Mouse (Mus musculus) cerebellum, adult (tissue): ENCODE results near the gene Lcn8.
"Not testable (repeated sequence)": the region's sequence is repeated elsewhere in the genome, so short reads cannot be mapped to it uniquely, and the experiment has no call there.

Experiments used
- ATAC-seq: cut with Nextera tagmentation; 2 replicates; pipeline ENCODE4 v1.9.2; 2017; ENCODE audit warnings: mild to moderate bottlenecking, moderate library complexity, mixed read lengths; ENCODE audit not compliant: insufficient number of reproducible peaks, low FRiP score, low TSS enrichment

Gene Lcn8

DNA sequence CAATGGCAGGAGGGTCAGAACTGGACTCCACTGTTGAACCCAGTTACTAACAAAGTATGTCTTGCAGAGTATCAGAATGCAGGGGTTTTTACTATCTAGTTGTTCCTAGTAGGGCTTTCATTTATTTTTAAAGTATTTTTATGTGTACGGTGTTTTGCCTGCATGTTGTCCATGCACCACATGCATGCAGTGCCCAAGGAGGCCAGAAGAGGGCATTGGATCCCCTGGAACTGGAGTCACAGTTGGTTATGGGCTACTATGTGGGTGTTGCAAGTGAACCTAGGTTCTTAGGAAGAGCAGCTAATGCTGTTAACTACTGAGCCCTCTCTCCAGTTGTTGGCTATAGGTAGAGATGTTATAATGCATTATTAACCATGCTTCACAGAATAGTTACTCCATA lies 10.6 kb downstream of the Lcn8 start:
- no peak for ATAC-seq

DNA sequence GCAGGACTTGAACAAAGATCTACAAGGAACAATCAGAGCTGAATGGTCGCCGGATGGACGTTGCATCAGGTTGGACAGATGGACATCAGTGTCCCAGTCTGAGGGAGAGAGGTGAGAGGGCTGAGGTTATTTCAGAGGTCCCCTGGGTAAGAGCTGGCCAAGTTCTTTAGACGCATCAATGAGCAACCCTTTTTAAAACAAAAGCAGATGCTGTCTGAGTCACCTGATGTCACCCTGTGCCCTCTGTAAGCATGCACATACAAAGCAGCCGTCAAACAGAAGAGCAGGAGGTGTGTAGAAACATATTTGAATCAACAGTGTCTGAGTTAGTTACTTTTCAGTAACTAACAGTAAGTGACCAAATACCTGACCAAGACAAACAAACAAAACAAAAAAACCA lies 11.2 kb downstream of the Lcn8 start:
- ATAC-seq = no peak

DNA sequence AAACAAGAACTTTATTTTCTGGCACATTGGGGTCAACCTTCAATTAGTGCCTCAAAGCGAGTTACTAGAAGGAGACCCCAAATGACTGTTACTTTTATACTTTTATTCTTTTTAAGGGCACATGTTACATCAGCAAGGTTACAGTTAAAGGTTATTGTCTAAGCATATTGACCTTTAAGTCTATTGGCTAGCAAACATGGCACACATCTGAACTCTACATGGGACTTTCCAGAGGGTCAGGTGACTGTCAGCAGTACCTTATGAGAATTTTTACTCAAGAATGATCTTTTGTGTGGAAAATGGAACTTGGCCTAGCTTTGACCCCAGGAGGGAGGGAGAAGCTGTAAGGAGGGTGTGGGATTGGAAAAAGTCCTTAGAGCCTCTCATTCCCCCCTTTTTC lies 13.6 kb downstream of the Lcn8 start:
- ATAC-seq = no peak

DNA sequence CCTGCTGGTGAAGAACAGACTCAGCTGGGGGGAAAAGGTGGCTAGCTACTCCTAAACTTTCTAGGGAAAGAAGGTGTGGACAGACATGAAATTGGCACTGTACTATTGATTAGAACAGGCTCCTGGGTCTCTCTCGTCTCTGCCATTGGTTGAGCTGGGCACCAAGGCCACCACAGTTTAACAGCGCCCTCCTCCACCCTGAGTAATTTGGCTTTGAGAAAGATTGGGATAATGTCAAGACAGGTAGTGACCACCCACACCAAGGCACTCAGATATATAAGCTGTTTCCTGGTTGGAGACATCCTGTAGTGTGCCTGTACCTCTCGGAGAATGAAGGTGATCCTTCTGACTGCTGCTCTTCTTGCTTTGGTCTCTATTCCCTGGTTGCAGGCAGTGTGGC lies 23.6 kb downstream of the Lcn8 start, which contains the start of gene Lcn6:
TSS of gene Lcn6 (plus strand) at position 301 of the 400 bp plus-strand sequence.
- ATAC-seq = no peak

DNA sequence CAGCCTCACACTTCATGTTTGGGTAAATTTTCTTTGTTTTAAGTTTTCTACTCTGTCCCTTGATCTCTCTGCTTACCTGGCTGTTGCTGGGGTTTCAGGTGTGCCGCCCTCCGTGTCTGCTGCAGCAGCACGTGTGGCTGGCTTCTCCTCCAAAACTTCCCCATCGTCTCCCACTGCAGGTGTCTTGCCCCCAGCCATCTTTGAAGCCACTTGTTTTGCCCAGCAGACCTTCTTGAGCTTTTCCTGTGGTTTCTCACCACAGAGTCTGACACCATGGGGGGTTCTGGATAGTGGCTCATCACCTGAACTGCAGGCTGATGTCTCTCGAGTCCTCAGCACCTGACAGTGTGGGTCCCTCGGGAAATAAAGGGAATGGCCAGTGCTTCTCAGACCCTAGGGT lies 26.6 kb downstream of the Lcn8 start:
- no peak for ATAC-seq

DNA sequence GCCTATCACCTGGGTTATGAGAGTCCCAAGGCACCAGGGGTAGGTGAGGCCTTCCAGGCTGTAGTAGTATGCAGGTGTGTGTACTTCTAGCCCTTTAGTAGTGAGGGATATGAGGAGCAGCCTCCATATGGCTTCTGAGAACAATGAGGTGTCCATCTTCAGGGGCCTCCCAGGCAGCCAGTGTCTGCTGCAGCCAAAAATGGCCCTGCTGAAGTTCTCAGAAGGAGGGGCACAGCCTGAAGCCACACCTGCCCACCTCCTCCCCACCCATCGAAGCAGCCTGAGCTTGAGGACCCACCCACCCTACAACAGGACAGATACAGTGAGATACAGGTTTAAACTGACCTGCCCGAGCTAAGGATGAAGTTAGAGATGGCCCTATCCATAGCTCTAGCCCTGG lies 29.5 kb downstream of the Lcn8 start, which contains the start of gene Lcn10:
TSS of gene Lcn10 (plus strand) at position 301 of the 400 bp plus-strand sequence.
- ATAC-seq = no peak

DNA sequence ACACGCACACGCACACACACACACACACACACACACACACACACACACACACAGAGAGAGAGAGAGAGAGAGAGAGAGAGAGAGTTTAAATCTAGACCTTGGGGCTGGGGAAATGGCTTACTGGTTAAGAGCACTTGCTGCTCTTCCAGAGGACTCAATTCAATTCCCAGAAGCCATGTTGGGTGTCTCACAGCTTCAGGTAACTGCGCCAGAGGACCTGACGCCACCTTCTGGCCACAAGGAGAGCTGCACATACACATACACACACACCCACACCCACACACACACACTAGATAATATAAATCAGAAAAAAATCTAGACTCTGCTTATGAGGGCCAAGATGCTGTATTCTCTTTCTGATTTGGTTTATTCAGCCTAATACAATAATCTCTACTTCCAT lies 34.0 kb downstream of the Lcn8 start:
- no peak for ATAC-seq

DNA sequence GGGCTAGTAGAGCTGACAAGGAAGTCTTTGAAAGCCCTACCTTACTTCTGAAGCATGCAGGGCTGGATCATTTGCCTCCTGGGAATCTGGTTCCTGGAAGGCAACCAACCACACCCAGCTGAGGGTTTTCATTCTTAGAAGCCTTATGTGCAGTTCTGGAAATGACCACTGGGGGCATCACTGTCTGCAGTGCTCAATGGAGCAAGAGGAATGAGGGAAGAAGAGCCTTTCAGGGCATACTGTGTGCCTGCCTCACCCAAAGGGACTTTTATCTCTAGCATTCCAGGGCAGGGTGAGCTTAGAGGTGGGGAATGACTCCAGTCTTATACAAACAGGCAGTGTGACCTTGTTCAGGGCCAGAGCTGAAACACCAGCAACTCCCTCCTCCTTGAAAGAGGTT lies 41.7 kb downstream of the Lcn8 start:
- no peak for ATAC-seq

DNA sequence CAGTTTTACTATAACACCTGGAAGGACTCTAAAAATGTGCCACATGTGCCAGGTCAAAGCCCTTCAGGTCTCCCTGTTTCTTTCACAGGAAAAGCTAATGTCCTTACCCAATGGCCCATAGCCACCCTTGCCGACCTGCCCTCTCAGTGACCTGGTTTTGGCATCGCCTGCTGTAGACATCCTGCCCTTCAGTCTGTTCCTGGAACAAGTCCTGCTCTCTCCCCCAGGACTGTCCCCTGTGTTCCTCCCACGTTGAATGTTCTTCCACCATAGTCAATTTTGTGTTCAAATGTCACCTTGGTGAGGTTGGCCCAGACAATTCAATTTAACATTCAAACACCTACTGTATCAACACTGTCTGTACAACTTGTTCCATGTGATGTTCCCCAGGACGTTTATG lies 44.0 kb downstream of the Lcn8 start:
- ATAC-seq = no peak

DNA sequence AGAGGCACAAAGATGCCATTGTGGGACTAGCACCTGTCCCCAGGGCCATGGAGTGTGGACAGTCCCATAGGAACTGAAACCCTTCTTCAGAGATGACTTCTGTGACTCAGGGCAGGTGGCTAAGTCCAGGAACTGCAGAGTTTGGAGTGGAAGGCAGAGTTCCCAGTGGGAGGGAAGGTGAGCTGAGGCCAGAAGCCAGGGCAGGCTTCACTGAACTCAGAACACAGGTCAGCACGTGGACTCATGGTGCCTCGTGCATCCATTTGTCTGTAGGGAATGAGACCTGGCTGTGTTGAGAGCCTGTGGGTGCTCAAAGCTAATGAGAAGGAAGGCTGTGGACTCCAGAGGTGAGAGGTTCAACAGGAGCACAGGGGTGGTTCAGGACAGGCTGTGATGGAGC lies 45.8 kb downstream of the Lcn8 start:
- no peak for ATAC-seq

DNA sequence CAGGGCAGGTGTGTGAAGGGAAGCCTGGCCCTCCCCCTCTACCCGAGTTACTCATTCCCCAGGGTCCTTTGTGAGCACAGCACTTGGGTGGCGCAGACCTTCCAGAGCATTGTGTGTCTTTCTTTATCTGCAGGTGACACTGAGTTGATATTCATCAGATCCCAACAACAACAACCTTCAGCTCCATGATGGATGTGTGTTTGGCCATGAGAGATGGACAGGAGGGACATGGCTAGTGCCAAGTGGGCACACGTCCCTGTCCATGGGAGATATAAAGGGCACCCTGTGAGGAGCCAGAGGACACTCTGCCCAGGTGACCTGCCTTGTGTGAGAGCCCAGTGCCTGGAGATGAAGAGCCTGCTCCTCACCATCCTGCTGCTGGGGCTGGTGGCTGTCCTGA lies 46.8 kb downstream of the Lcn8 start, which contains the start of gene Obp2a:
TSS of gene Obp2a (plus strand) at position 301 of the 400 bp plus-strand sequence.
- not testable (repeated sequence) for ATAC-seq

DNA sequence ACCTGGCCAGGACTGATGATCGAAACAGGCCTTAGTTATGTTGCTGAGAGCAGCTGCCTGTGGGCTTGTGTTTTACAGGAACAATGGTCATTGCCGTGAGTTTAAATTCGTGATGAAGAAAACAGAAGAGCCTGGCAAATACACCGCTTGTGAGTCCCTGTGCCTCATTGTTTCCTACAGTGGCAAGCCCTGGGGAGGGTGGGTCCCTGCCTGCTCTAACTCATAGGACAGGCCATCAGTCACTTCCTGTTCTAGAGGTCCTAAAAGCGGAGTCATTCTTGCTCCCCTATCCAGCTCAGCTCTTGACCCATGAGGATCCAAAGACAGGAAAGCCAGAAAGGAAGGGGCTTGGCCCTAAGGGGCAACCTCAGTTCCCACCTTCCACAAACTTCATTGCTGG lies 48.1 kb downstream of the Lcn8 start:
- ATAC-seq = no peak

DNA sequence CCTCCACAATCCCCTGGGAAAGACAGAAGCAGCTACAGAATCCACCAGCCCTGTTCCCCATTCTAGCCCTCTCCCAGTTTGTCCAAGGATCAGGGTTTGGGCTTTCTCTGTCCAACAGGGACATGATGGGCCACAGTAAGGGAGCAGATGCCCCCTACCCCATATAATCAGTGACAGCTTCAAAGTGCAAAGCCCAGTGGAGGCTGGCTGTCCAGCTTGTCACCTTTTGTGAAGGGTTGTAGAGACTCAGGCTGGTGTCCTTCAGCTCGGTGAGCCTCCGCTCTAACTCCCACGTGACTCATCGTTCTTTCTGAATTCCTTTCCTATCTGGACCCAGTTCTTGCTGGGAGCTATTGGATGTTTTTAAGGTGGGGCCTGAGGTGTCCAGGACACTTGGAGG lies 50.8 kb downstream of the Lcn8 start:
- no peak for ATAC-seq
